Mouse (Mus musculus) hindbrain, postnatal 0 days (tissue): ENCODE results near the gene Rfc2. TPM values are rescaled to one million over a fixed set of nuclear protein-coding genes. Genes with fewer than 3 reads are reported as not detected.

Source experiments
- ATAC-seq: fragments of 200-750 bp; cut with Nextera tagmentation; 2 replicates; pipeline ENCODE4 v1.8.0; 2017; ENCODE audit warnings: mild to moderate bottlenecking, moderate TSS enrichment, moderate library complexity
- DNase-seq: peaks from one replicate; pipeline ENCODE4 v3.0.0-alpha.2; 2015; ENCODE audit warnings: low spot score
- H3K27ac ChIP-seq: fragments of 300-500 bp; sonication (generic); 2 replicates; pipeline ENCODE4 v1.5.1; 2014; ENCODE audit warnings: mild to moderate bottlenecking
- H3K27me3 ChIP-seq: fragments of 300-500 bp; sonication (generic); 2 replicates; pipeline ENCODE4 v1.6.1; 2014; ENCODE audit warnings: low read length, mixed read lengths; ENCODE audit not compliant: insufficient read depth
- H3K36me3 ChIP-seq: fragments of 300-500 bp; sonication (generic); 2 replicates; pipeline ENCODE4 v1.6.1; 2014; ENCODE audit warnings: low read length, mixed read lengths; ENCODE audit not compliant: insufficient read depth
- H3K4me1 ChIP-seq: fragments of 300-500 bp; sonication (generic); 2 replicates; pipeline ENCODE4 v1.6.1; 2014; ENCODE audit warnings: antibody characterized with exemption, low read length, mixed read lengths; ENCODE audit not compliant: insufficient read depth
- H3K4me2 ChIP-seq: fragments of 300-500 bp; sonication (generic); 2 replicates; pipeline ENCODE4 v1.6.1; 2014; ENCODE audit warnings: low read depth, mild to moderate bottlenecking, low read length, moderate library complexity, mixed read lengths
- H3K4me3 ChIP-seq: fragments of 300-500 bp; sonication (generic); 2 replicates; pipeline ENCODE4 v1.5.1; 2014; ENCODE audit warnings: low read length
- H3K9ac ChIP-seq: fragments of 300-500 bp; sonication (generic); replicated peaks from 2 replicates; pipeline ENCODE4 v1.6.1; 2014; ENCODE audit warnings: mild to moderate bottlenecking, low read length, moderate library complexity, mixed read lengths
- H3K9me3 ChIP-seq: fragments of 300-500 bp; sonication (generic); 2 replicates; pipeline ENCODE4 v1.6.1; 2016; ENCODE audit warnings: low read length, mixed read lengths
- CTCF ChIP-seq: IDR thresholded peaks from 2 replicates; pipeline ENCODE4 v1.5.1; 2016; ENCODE audit warnings: antibody characterized with exemption, control low read depth, low read depth
- WGBS: fragments of 180-500 bp; shearing (Covaris S2); extraction: QIAGEN DNeasy Blood & Tissue Kit; methylation state at CpG from one replicate; pipeline ENCODE4 v1.1.7; 2014; 5-methylcytosine and 5-hydroxymethylcytosine counted together
- microRNA-seq, 2 experiments: library from miRNA; unstranded; fragments of <30 nt; microRNA quantifications; one replicate each; pipeline ENCODE4; 2016
- polyA plus RNA-seq: library from polyadenylated mRNA; unstranded; fragments of >200 nt; fragmentation: Nextera tagmentation; extraction: Ambion mirVana; gene quantifications from 2 replicates; pipeline ENCODE4 v1.2.1, GENCODE M21; 2015
- total RNA-seq: library from RNA; depleted of rRNA; stranded (reverse); fragments of >200 nt; gene quantifications from 2 replicates; pipeline ENCODE4 v1.2.3, GENCODE M21; 2014; rRNA removed

The Rfc2 gene
- total and polyA plus RNA-seq, 2 experiments from 2014 or later, result 76.3 to 164 TPM

GRCm38 (mm10) chr5:134650926-134651325 is 69.8 kb downstream of the Rfc2 start:
- DNase-seq (peak; percentile 53), ATAC-seq (no peak)
- H3K27me3 ChIP-seq, result no peaks in the 10 kb centered on the region
- no peak overlapping the region for H3K4me3 ChIP-seq
- peak; percentile 63 for TF ChIP-seq CTCF
- 51% methylated on average over 4 of the region's 5 CpGs for WGBS
- no peak overlapping the region for H3K4me2 ChIP-seq
- no peaks in the 10 kb centered on the region for H3K9me3 ChIP-seq
- no peaks in the 10 kb centered on the region for H3K4me1 ChIP-seq
- H3K27ac ChIP-seq, result no peak overlapping the region
- no peaks in the 10 kb centered on the region for H3K36me3 ChIP-seq
- H3K9ac ChIP-seq, result no peak overlapping the region

Small RNA genes lying within 50 kb of the gene (microRNA-seq; reads per million reads assigned to microRNA genes)
- gene Mir7228, result 0 to 0.72 reads per million in 2 experiments

Other genes starting within 250 kb of the Rfc2 start
- 46.4 and 54.4 TPM in 2 replicates for gene Gtf2ird1, start 124.7 kb upstream of the Rfc2 start, total RNA-seq
- gene Gtf2ird1, start 124.7 kb upstream of the Rfc2 start, polyA plus RNA-seq, result 52.7 and 57.7 TPM in 2 replicates
- gene Clip2, start 28.9 kb upstream of the Rfc2 start, total RNA-seq, result 133 and 150 TPM in 2 replicates
- gene Clip2, start 28.9 kb upstream of the Rfc2 start, polyA plus RNA-seq, result 10.7 and 10.9 TPM in 2 replicates
- gene Syna, start 21.2 kb upstream of the Rfc2 start, total RNA-seq, result not detected in 2 replicates
- gene Syna, start 21.2 kb upstream of the Rfc2 start, polyA plus RNA-seq, result 0.81 TPM in 2 replicates
- 0.93 and 2.8 TPM in 2 replicates for gene Lat2, start 33.7 kb downstream of the Rfc2 start, total RNA-seq
- gene Lat2, start 33.7 kb downstream of the Rfc2 start, polyA plus RNA-seq, result 1.6 and 4.8 TPM in 2 replicates
- 472 and 489 TPM in 2 replicates for gene Eif4h, start 58.1 kb downstream of the Rfc2 start, total RNA-seq
- 298 and 304 TPM in 2 replicates for gene Eif4h, start 58.1 kb downstream of the Rfc2 start, polyA plus RNA-seq
- 89.7 and 90.6 TPM in 2 replicates for gene Limk1, start 107.2 kb downstream of the Rfc2 start, total RNA-seq
- 19.7 and 20.4 TPM in 2 replicates for gene Limk1, start 107.2 kb downstream of the Rfc2 start, polyA plus RNA-seq
- gene Eln, start 166.0 kb downstream of the Rfc2 start, total RNA-seq, result 31.8 and 43.3 TPM in 2 replicates
- gene Eln, start 166.0 kb downstream of the Rfc2 start, polyA plus RNA-seq, result 30.4 and 47.4 TPM in 2 replicates